Mouse (Mus musculus) CH12.LX (cell line): ENCODE data around the gene Fn3krp. TPM values are rescaled to one million over a fixed set of nuclear protein-coding genes. Genes with fewer than 3 reads are reported as not detected.

Experiments used
- DNase-seq: peaks from one replicate; pipeline ENCODE4 v3.0.0-alpha.2; 2013; ENCODE audit errors: extremely low read depth
- H3K27ac ChIP-seq: 2 replicates; pipeline ENCODE4 v1.5.1; 2012; ENCODE audit warnings: low read depth, mild to moderate bottlenecking, control low read depth, moderate library complexity; ENCODE audit not compliant: insufficient read depth
- H3K27me3 ChIP-seq: replicated peaks from 2 replicates; pipeline ENCODE3; 2012; ENCODE audit warnings: inconsistent platforms
- H3K36me3 ChIP-seq, 2 experiments: replicated peaks in 1 of 2; 2 replicates each; pipeline versions ENCODE3 to v1.6.1; 2012; ENCODE audit warnings: inconsistent platforms in 1 of 2, low read length in 1 of 2, mild to moderate bottlenecking in 1 of 2, mixed read lengths in 1 of 2, moderate library complexity in 1 of 2; ENCODE audit not compliant: control insufficient read depth in 1 of 2, insufficient read depth in 1 of 2
- H3K4me1 ChIP-seq, 2 experiments: 2 replicates each; pipeline ENCODE4 v1.6.1; 2012; ENCODE audit warnings: inconsistent platforms in 1 of 2, moderate library complexity in 1 of 2; ENCODE audit not compliant: insufficient read depth in 2 of 2, control insufficient read depth in 1 of 2
- H3K4me2 ChIP-seq: 2 replicates; pipeline ENCODE4 v1.6.1; 2012; ENCODE audit warnings: low read depth, mild to moderate bottlenecking, control low read depth; ENCODE audit not compliant: poor library complexity, insufficient read depth, severe bottlenecking
- H3K4me3 ChIP-seq, 3 experiments: fragments of 150-350 bp in 1 of 3; sonication (generic) in 1 of 3; replicated peaks in 1 of 3; 2 replicates each; pipeline versions ENCODE3 to v1.5.1; 2011 to 2012; ENCODE audit warnings: low read depth in 2 of 3, low read length in 2 of 3, mild to moderate bottlenecking in 2 of 3, moderate library complexity in 2 of 3, control low read depth in 1 of 3, improper control_type of control experiment in 1 of 3, inconsistent platforms in 1 of 3, mixed read lengths in 1 of 3; ENCODE audit not compliant: poor library complexity in 1 of 3
- H3K79me2 ChIP-seq: replicated peaks from 2 replicates; pipeline ENCODE4 v1.6.1; 2012; ENCODE audit warnings: mild to moderate bottlenecking, moderate library complexity; ENCODE audit not compliant: control insufficient read depth, poor library complexity, insufficient read depth, severe bottlenecking; ENCODE audit errors: extremely low read depth
- H3K9ac ChIP-seq: 2 replicates; pipeline ENCODE4 v1.6.1; 2012; ENCODE audit warnings: low read depth, mild to moderate bottlenecking, control low read depth, moderate library complexity; ENCODE audit not compliant: insufficient read depth
- H3K9me3 ChIP-seq: replicated peaks from 2 replicates; pipeline ENCODE3; 2012; ENCODE audit warnings: low read length, inconsistent platforms, mixed read lengths
- BHLHE40 ChIP-seq: IDR thresholded peaks from 2 replicates; pipeline ENCODE4 v1.6.1; 2011; ENCODE audit warnings: mild to moderate bottlenecking, low read depth, low read length, improper control_type of control experiment
- E2F4 ChIP-seq: IDR thresholded peaks from 2 replicates; pipeline ENCODE4 v1.6.1; 2011; ENCODE audit warnings: low read depth, low read length, improper control_type of control experiment; ENCODE audit not compliant: insufficient replicate concordance
- ETS1 ChIP-seq: conservative IDR thresholded peaks from 2 replicates; pipeline ENCODE4 v1.6.1; 2012; ENCODE audit warnings: low read depth, mild to moderate bottlenecking, inconsistent platforms, low read length, improper control_type of control experiment, moderate library complexity
- GABPA ChIP-seq: IDR thresholded peaks from 2 replicates; pipeline ENCODE4 v1.6.1; 2012; ENCODE audit warnings: low read depth, low read length, improper control_type of control experiment, inconsistent platforms; ENCODE audit not compliant: insufficient replicate concordance
- JUN ChIP-seq: IDR thresholded peaks from 2 replicates; pipeline ENCODE4 v1.6.1; 2011; ENCODE audit warnings: low read depth, mild to moderate bottlenecking, low read length, improper control_type of control experiment, moderate library complexity; ENCODE audit not compliant: insufficient read depth
- MAZ ChIP-seq: IDR thresholded peaks from 2 replicates; pipeline ENCODE4 v1.6.1; 2012; ENCODE audit warnings: low read depth, mild to moderate bottlenecking, inconsistent platforms, low read length, improper control_type of control experiment, moderate library complexity
- NELFE ChIP-seq: IDR thresholded peaks from 2 replicates; pipeline ENCODE4 v1.6.1; 2011; ENCODE audit warnings: low read depth, low read length, improper control_type of control experiment
- PAX5 ChIP-seq: IDR thresholded peaks from 2 replicates; pipeline ENCODE4 v1.6.1; 2012; ENCODE audit warnings: low read length, inconsistent platforms, mixed read lengths
- POLR2A ChIP-seq: IDR thresholded peaks from 2 replicates; pipeline ENCODE4 v1.6.1; 2011; ENCODE audit warnings: low read depth, mild to moderate bottlenecking, improper control_type of control experiment, low read length
- POLR2AphosphoS2 ChIP-seq: IDR thresholded peaks from 2 replicates; pipeline ENCODE4 v1.6.1; 2011; ENCODE audit warnings: low read depth, low read length, improper control_type of control experiment
- RCOR1 ChIP-seq: conservative IDR thresholded peaks from 2 replicates; pipeline ENCODE4 v1.6.1; 2012; ENCODE audit warnings: low read depth, mild to moderate bottlenecking, inconsistent platforms, low read length, improper control_type of control experiment
- TCF12 ChIP-seq: IDR thresholded peaks from 2 replicates; pipeline ENCODE4 v1.6.1; 2014; ENCODE audit warnings: low read depth, mild to moderate bottlenecking, inconsistent platforms, low read length, improper control_type of control experiment
- ZKSCAN1 ChIP-seq: IDR thresholded peaks from 2 replicates; pipeline ENCODE4 v1.6.1; 2012; ENCODE audit warnings: low read depth, inconsistent platforms, low read length, improper control_type of control experiment, borderline replicate concordance
- ZNF384 ChIP-seq: IDR thresholded peaks from 2 replicates; pipeline ENCODE4 v1.6.1; 2012; ENCODE audit warnings: low read depth, low read length, improper control_type of control experiment, inconsistent platforms
- dilution Hi-C: fragments of 300-500 bp; cut with MboI; formaldehyde crosslinking; loops from 2 replicates; pipeline ENCODE4 v1.14.3; 2020; ENCODE audit warnings: low sequenced_read_pairs; ENCODE audit not compliant: extremely low pct_unique_long_range_greater_than_20kb, extremely low pct_ligation_motif_present
- in situ Hi-C: fragments of 300-500 bp; cut with MboI; formaldehyde crosslinking; loops from 3 replicates; pipeline ENCODE4 v1.14.3; 2019; ENCODE audit warnings: low sequenced_read_pairs, low pct_ligation_motif_present, low pct_unique_long_range_greater_than_20kb, mixed read lengths
- polyA plus RNA-seq: library from polyadenylated mRNA; unstranded; fragments of >175 nt; gene quantifications from 2 replicates; pipeline ENCODE4 v1.2.1, GENCODE M21; 2012; ENCODE audit warnings: low read depth; ENCODE audit not compliant: insufficient read length
- total RNA-seq, 2 experiments: library from RNA; depleted of rRNA; stranded (reverse); fragments of 300-350 nt in 1 of 2; fragments of >200 nt in 1 of 2; gene quantifications; 2 replicates each; pipeline ENCODE4 v1.2.3; 2012 to 2014

Gene Fn3krp
- total and polyA plus RNA-seq, 3 experiments = 3.6 to 11.2 (median 9.8) TPM

DNA sequence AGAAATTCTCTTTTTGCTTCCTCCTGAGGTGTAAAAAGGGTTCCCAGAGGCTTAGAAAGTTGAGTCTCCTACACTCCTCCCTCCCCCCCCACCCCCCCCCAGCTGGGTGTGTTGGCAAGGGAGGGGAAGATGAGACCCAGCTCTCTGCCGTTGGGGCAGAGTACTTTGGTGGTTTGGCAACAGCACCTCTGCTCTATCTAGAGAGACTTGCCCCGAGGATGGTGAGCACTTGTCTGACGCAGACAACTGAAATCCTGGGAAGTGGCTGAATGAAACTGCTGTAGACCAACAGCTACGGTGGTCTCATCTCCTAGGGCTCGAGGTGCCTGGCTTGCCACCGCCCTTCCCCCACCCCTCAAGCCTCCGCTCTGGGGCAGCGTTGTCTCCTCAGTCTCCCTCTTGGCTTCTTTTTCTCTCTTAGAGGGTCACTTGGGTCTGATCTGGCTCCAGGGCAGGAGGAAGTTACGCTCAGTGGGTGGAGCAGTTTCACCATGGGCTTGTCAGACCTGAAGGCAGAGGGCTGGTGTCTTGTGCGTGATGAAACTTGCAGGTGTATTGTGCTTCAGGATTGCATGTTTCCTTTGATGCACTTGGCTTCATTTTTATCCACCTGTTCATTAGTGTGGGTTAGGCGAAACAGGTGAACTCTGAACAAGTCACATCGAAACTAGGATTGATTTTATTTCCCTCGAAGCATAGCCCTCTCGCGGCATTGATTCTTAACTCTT lies 58.4 kb downstream of the Fn3krp start:
- no peaks in the 10 kb centered on the region for H3K9me3 ChIP-seq
- dilution Hi-C loops = no loop called here
- no peak overlapping the region for H3K27ac ChIP-seq
- no peak for DNase-seq
- no peak overlapping the region for H3K9ac ChIP-seq
- in situ Hi-C loops = loop anchor here (10.0 kb wide), 1 partner anchor 155 kb away; no protein-coding TSS in a partner anchor
- H3K4me2 ChIP-seq = no peak overlapping the region
- no peak overlapping the region for H3K4me3 ChIP-seq
- no peaks in the 10 kb centered on the region for H3K27me3 ChIP-seq
- peaks cover 46 to 89% of the 10 kb centered on the region in 2 experiments for H3K36me3 ChIP-seq
- no peaks in the 10 kb centered on the region for H3K79me2 ChIP-seq
- TF ChIP-seq GABPA = no peak
- TF ChIP-seq PAX5 = no peak
- no peak for TF ChIP-seq POLR2A
- TF ChIP-seq JUN = no peak
- TF ChIP-seq ZKSCAN1 = no peak
- no peak for TF ChIP-seq ETS1
- TF ChIP-seq E2F4 = no peak
- no peak for TF ChIP-seq RCOR1
- TF ChIP-seq TCF12 = no peak
- TF ChIP-seq MAZ = no peak
- TF ChIP-seq NELFE = no peak
- no peak for TF ChIP-seq POLR2AphosphoS2
- no peak for TF ChIP-seq BHLHE40
- no peak for TF ChIP-seq ZNF384
- H3K4me1 ChIP-seq = peaks cover 0 to 24% of the 10 kb centered on the region in 2 experiments; a peak in 2 of 4 replicates

Other genes starting within 250 kb of the Fn3krp start
- gene Hexdc, start 217.0 kb upstream of the Fn3krp start, total RNA-seq (2012; rRNA removed) = 9.1 and 10.6 TPM in 2 replicates
- gene Hexdc, start 217.0 kb upstream of the Fn3krp start, total RNA-seq (2014; rRNA removed) = 10.5 and 11.6 TPM in 2 replicates
- 8.8 and 12.0 TPM in 2 replicates for gene Hexdc, start 217.0 kb upstream of the Fn3krp start, polyA plus RNA-seq
- 16.4 and 19.0 TPM in 2 replicates for gene Ogfod3, start 216.7 kb upstream of the Fn3krp start, total RNA-seq (2012; rRNA removed)
- gene Ogfod3, start 216.7 kb upstream of the Fn3krp start, total RNA-seq (2014; rRNA removed) = 10.3 and 13.7 TPM in 2 replicates
- gene Ogfod3, start 216.7 kb upstream of the Fn3krp start, polyA plus RNA-seq = 18.4 and 24.6 TPM in 2 replicates
- gene Cybc1, start 192.1 kb upstream of the Fn3krp start, total RNA-seq (2012; rRNA removed) = 50.0 and 51.6 TPM in 2 replicates
- gene Cybc1, start 192.1 kb upstream of the Fn3krp start, total RNA-seq (2014; rRNA removed) = 60.3 and 60.9 TPM in 2 replicates
- gene Cybc1, start 192.1 kb upstream of the Fn3krp start, polyA plus RNA-seq = 52.9 and 57.4 TPM in 2 replicates
- 15.6 and 26.2 TPM in 2 replicates for gene Narf, start 184.1 kb upstream of the Fn3krp start, total RNA-seq (2012; rRNA removed)
- gene Narf, start 184.1 kb upstream of the Fn3krp start, total RNA-seq (2014; rRNA removed) = 29.9 and 32.1 TPM in 2 replicates
- gene Narf, start 184.1 kb upstream of the Fn3krp start, polyA plus RNA-seq = 11.7 and 12.3 TPM in 2 replicates
- gene Foxk2, start 161.4 kb upstream of the Fn3krp start, total RNA-seq (2012; rRNA removed) = 42.6 and 44.3 TPM in 2 replicates
- gene Foxk2, start 161.4 kb upstream of the Fn3krp start, total RNA-seq (2014; rRNA removed) = 25.0 and 26.9 TPM in 2 replicates
- 32.4 and 41.2 TPM in 2 replicates for gene Foxk2, start 161.4 kb upstream of the Fn3krp start, polyA plus RNA-seq
- gene Wdr45b, start 67.0 kb upstream of the Fn3krp start, total RNA-seq (2012; rRNA removed) = 27.0 and 32.1 TPM in 2 replicates
- 49.9 and 53.0 TPM in 2 replicates for gene Wdr45b, start 67.0 kb upstream of the Fn3krp start, total RNA-seq (2014; rRNA removed)
- 43.3 and 47.5 TPM in 2 replicates for gene Wdr45b, start 67.0 kb upstream of the Fn3krp start, polyA plus RNA-seq
- not detected in 2 replicates for gene Rab40b, start 33.1 kb upstream of the Fn3krp start, total RNA-seq (2012; rRNA removed)
- gene Rab40b, start 33.1 kb upstream of the Fn3krp start, total RNA-seq (2014; rRNA removed) = not detected in 2 replicates
- not detected in 2 replicates for gene Rab40b, start 33.1 kb upstream of the Fn3krp start, polyA plus RNA-seq
- 0.04 TPM in 1 of 2 replicates, not detected in the other for gene Fn3k, start 13.5 kb downstream of the Fn3krp start, total RNA-seq (2012; rRNA removed)
- gene Fn3k, start 13.5 kb downstream of the Fn3krp start, total RNA-seq (2014; rRNA removed) = not detected in 2 replicates
- gene Fn3k, start 13.5 kb downstream of the Fn3krp start, polyA plus RNA-seq = not detected in 2 replicates
- 85.6 and 86.7 TPM in 2 replicates for gene Tbcd, start 30.5 kb downstream of the Fn3krp start, total RNA-seq (2012; rRNA removed)
- gene Tbcd, start 30.5 kb downstream of the Fn3krp start, total RNA-seq (2014; rRNA removed) = 57.7 and 62.1 TPM in 2 replicates
- 70.4 and 73.3 TPM in 2 replicates for gene Tbcd, start 30.5 kb downstream of the Fn3krp start, polyA plus RNA-seq
- 0.34 and 0.38 TPM in 2 replicates for gene Zfp750, start 97.9 kb downstream of the Fn3krp start, total RNA-seq (2012; rRNA removed)
- 0.11 and 0.14 TPM in 2 replicates for gene Zfp750, start 97.9 kb downstream of the Fn3krp start, total RNA-seq (2014; rRNA removed)
- gene Zfp750, start 97.9 kb downstream of the Fn3krp start, polyA plus RNA-seq = 0.33 and 0.54 TPM in 2 replicates